In the genomic region with DNA sequence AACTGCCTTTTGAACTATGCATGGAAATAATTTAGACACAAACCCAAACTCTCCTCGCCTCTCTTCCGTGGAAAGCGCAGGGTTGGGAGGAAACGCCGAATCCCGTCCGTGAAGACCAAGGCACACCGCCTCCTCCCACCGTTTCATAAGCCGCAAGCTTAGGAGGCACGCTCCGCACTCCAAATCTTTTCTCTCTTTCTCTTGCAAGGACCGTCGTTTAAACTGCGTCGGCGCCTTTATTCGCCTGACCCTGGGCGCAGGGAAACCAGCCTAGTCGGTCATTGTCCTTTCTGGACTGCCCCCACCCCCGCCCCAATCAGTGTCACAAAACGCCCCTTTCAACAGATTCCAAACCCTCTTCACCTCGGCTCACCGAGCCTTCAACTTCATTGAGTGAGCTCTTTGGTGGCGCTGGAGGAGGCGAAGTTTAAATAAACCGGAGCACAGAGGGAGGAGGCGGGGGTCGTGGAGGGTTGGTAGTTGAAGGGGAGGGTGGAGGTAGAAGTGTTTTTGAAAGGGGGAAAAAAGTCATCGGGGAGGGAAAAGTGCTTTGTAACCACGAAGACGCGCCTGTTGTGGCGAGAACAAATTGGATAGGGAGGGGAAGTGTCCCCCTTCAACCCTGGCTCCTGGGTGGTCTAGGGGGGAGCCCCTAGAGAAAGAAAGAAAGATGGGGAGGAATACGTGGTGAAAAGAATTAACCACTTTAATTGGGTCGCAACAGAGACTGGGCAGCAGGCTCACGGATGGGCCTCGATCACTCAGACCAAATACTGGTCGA, we compare ENCODE assay signal across 10 mouse cellular contexts. TPM values are rescaled to one million over a fixed set of nuclear protein-coding genes. Genes with fewer than 3 reads are reported as not detected.
DNase-seq lines count a peak whose midpoint lies in the region; ATAC-seq lines count a peak whose summit lies in the region.
"Had no signal": no experiment of that assay in that cellular context is flagged by ENCODE, and none has a peak within 500 bp of the region (broad histone marks: within the 10 kb centered on the region; RNA-seq: fewer than 3 reads in every experiment).

No protein-coding gene starts in this region.

- H3K9ac ChIP-seq in lung, embryonic 15.5 days, result no peak overlapping the region
- H3K9ac ChIP-seq in embryonic facial prominence, embryonic 15.5 days, result no peak overlapping the region
- H3K9ac ChIP-seq: hindbrain, embryonic 15.5 days; stomach, embryonic 15.5 days had no signal

- peak overlapping the region; percentile 22; the same call in 1 of the 2 replicates for H3K4me3 ChIP-seq in lung, embryonic 15.5 days
- peak overlapping the region; percentile 33 for H3K4me3 ChIP-seq in embryonic facial prominence, embryonic 15.5 days (replicated peaks)
- H3K4me3 ChIP-seq: hindbrain, embryonic 15.5 days had no signal

- H3K4me2 ChIP-seq in lung, embryonic 15.5 days, result peak overlapping the region; percentile 46
- peak overlapping the region; percentile 45 for H3K4me2 ChIP-seq in embryonic facial prominence, embryonic 15.5 days (replicated peaks)
- H3K4me2 ChIP-seq: hindbrain, embryonic 15.5 days had no signal

- H3K9me3 ChIP-seq in lung, embryonic 15.5 days, result no peaks in the 10 kb centered on the region
- H3K9me3 ChIP-seq in embryonic facial prominence, embryonic 15.5 days (replicated peaks), result no peaks in the 10 kb centered on the region
- H3K9me3 ChIP-seq: hindbrain, embryonic 15.5 days; stomach, embryonic 15.5 days had no signal

- DNase-seq in lung, postnatal 25 days (ENCODE audit: low spot score), result no peak
- DNase-seq in embryo, embryonic 10.5 days (ENCODE audit: low spot score), result peak; percentile 82
- peak; percentile 54 for DNase-seq in mesoderm, embryonic 11.5 days (ENCODE audit: low read depth, low spot score)
- DNase-seq in thymus, adult 18-20 months, result no peak

- 2% methylated on average over 39 of the region's 39 CpGs for WGBS in lung, embryonic 15.5 days
- WGBS in embryonic facial prominence, embryonic 15.5 days, result 2% methylated on average over 39 of the region's 39 CpGs

- no peaks in the 10 kb centered on the region for H3K36me3 ChIP-seq in lung, embryonic 15.5 days
- H3K36me3 ChIP-seq in embryonic facial prominence, embryonic 15.5 days, result no peaks in the 10 kb centered on the region
- H3K36me3 ChIP-seq: hindbrain, embryonic 15.5 days; stomach, embryonic 15.5 days had no signal

- no peak overlapping the region for H3K27ac ChIP-seq in lung, embryonic 15.5 days
- H3K27ac ChIP-seq in embryonic facial prominence, embryonic 15.5 days (replicated peaks), result no peak overlapping the region
- H3K27ac ChIP-seq: hindbrain, embryonic 15.5 days; stomach, embryonic 15.5 days had no signal

- no peak for ATAC-seq in lung, embryonic 15.5 days (ENCODE audit: borderline replicate concordance, extremely low read depth, low FRiP score, low TSS enrichment)
- no peak for ATAC-seq in embryonic facial prominence, embryonic 15.5 days (ENCODE audit: insufficient number of reproducible peaks, low FRiP score, low TSS enrichment, low read depth)
- ATAC-seq in inflammation-experienced regulatory T-cells, adult 6 months, result no peak

- peaks cover 99% of the 10 kb centered on the region for H3K27me3 ChIP-seq in lung, embryonic 15.5 days
- peaks cover 98% of the 10 kb centered on the region for H3K27me3 ChIP-seq in embryonic facial prominence, embryonic 15.5 days

- peaks cover 21% of the 10 kb centered on the region for H3K4me1 ChIP-seq in lung, embryonic 15.5 days
- H3K4me1 ChIP-seq in embryonic facial prominence, embryonic 15.5 days, result peaks cover 26% of the 10 kb centered on the region

RNA-seq across cellular contexts. Expression of gene Foxd2, which starts 5.8 kb away (rescaled TPM):
- 0.15 and 0.20 TPM in 2 replicates for polyA plus RNA-seq in lung, embryonic 15.5 days (2015; fragmentation: Nextera tagmentation; extraction: Ambion mirVana)
- 1.8 and 2.3 TPM in 2 replicates for polyA plus RNA-seq in embryonic facial prominence, embryonic 15.5 days (2015; fragmentation: Nextera tagmentation; extraction: Ambion mirVana)
- polyA plus RNA-seq in inflammation-experienced regulatory T-cells, adult 6 months (2017; shearing (Covaris generic)), result under 1 TPM in 2 of 3 experiments, not detected in 1; 0.23 to 0.26 TPM
- polyA plus RNA-seq: liver, embryonic 16.5 days had no signal

RNA-seq across cellular contexts. Expression of gene Foxe3, which starts 23.0 kb away (rescaled TPM):
- not detected in 2 replicates for polyA plus RNA-seq in lung, embryonic 15.5 days (2015; fragmentation: Nextera tagmentation; extraction: Ambion mirVana)
- polyA plus RNA-seq in embryonic facial prominence, embryonic 15.5 days (2015; fragmentation: Nextera tagmentation; extraction: Ambion mirVana), result 0.20 TPM in 1 of 2 replicates, not detected in the other
- not detected for polyA plus RNA-seq in inflammation-experienced regulatory T-cells, adult 6 months (2017; shearing (Covaris generic))
- polyA plus RNA-seq: hindbrain, embryonic 15.5 days; liver, embryonic 16.5 days; stomach, embryonic 15.5 days had no signal

Comparison
In these comparisons a context has a peak if more than half of its experiments do, and no peak if none do; other contexts are left out.
1. DNase-seq: peak in embryo, embryonic 10.5 days (single experiment) and mesoderm, embryonic 11.5 days (single experiment); none in lung, postnatal 25 days (single experiment) and thymus, adult 18-20 months (0 of 2).